Mouse (Mus musculus) lung, adult 10 weeks (tissue): ENCODE measurements around the gene Zfp213. TPM values are rescaled to one million over a fixed set of nuclear protein-coding genes. Genes with fewer than 3 reads are reported as not detected.

Experiments used
- polyA plus RNA-seq: library from polyadenylated mRNA; stranded (reverse); fragments of 350-450 nt; fragmentation: Illumina TruSeq; extraction: RNeasy Lipid Tissue Mini Kit (QIAGEN cat#74804); gene quantifications from one replicate; pipeline ENCODE4 v1.2.3, GENCODE M21; 2014; ENCODE audit warnings: low read depth, low replicate concordance; ENCODE audit not compliant: insufficient read depth

The Zfp213 gene
- 4.9 TPM for polyA plus RNA-seq

GRCm38 (mm10) chr17:23563595-23564367, at the start of gene Zfp213:
Gene Zfp213 (minus strand): TSS chr17:23564238.

GRCm38 (mm10) chr17:23600641-23601622, 36.9 kb upstream of the Zfp213 start, which contains the start of gene Zscan10:
Gene Zscan10 (plus strand): TSS chr17:23600856.

GRCm38 (mm10) chr17:23598582-23599552, 34.8 kb upstream of the Zfp213 start, which contains the start of gene Zfp13:
Gene Zfp13 (minus strand): TSS chr17:23599487.

Other genes with a start within 250 kb of the Zfp213 start
- gene Vmn2r115, start 220.5 kb downstream of the Zfp213 start, polyA plus RNA-seq: not detected
- gene Vmn2r116, start 179.6 kb downstream of the Zfp213 start, polyA plus RNA-seq: not detected
- not detected for gene Vmn2r117, start 84.5 kb downstream of the Zfp213 start, polyA plus RNA-seq
- 5.4 TPM for gene Zfp13, start 35.2 kb upstream of the Zfp213 start, polyA plus RNA-seq
- gene Zscan10, start 36.6 kb upstream of the Zfp213 start, polyA plus RNA-seq: not detected
- 0.27 TPM for gene Mmp25, start 81.0 kb upstream of the Zfp213 start, polyA plus RNA-seq
- 4.0 TPM for gene Bicdl2, start 96.3 kb upstream of the Zfp213 start, polyA plus RNA-seq
- 190 TPM for gene Hcfc1r1, start 109.4 kb upstream of the Zfp213 start, polyA plus RNA-seq
- gene Thoc6, start 109.6 kb upstream of the Zfp213 start, polyA plus RNA-seq: 13.9 TPM
- gene Tnfrsf12a, start 113.2 kb upstream of the Zfp213 start, polyA plus RNA-seq: 52.6 TPM
- gene Cldn6, start 115.0 kb upstream of the Zfp213 start, polyA plus RNA-seq: 0.33 TPM
- not detected for gene Cldn9, start 119.8 kb upstream of the Zfp213 start, polyA plus RNA-seq
- not detected for gene 1520401A03Rik, start 158.5 kb upstream of the Zfp213 start, polyA plus RNA-seq
- 4.5 TPM for gene Pkmyt1, start 162.1 kb upstream of the Zfp213 start, polyA plus RNA-seq
- gene Paqr4, start 176.6 kb upstream of the Zfp213 start, polyA plus RNA-seq: 16.5 TPM
- 0.32 TPM for gene Kremen2, start 181.6 kb upstream of the Zfp213 start, polyA plus RNA-seq
- gene Flywch1, start 207.4 kb upstream of the Zfp213 start, polyA plus RNA-seq: 21.7 TPM
- gene Flywch2, start 221.8 kb upstream of the Zfp213 start, polyA plus RNA-seq: 11.3 TPM
- gene Srrm2, start 226.3 kb upstream of the Zfp213 start, polyA plus RNA-seq: 98.6 TPM